Mouse (Mus musculus) testis, adult 10 weeks (tissue): ENCODE results near the gene Krit1. TPM values are rescaled to one million over a fixed set of nuclear protein-coding genes. Genes with fewer than 3 reads are reported as not detected.

ENCODE experiments used
- polyA plus RNA-seq: library from polyadenylated mRNA; stranded (reverse); fragments of 350-450 nt; fragmentation: Illumina TruSeq; extraction: RNeasy Lipid Tissue Mini Kit (QIAGEN cat#74804); gene quantifications from one replicate; pipeline ENCODE4 v1.2.3, GENCODE M21; 2014; ENCODE audit warnings: low read depth, low replicate concordance

Krit1 gene
- polyA plus RNA-seq = 80.8 TPM

DNA sequence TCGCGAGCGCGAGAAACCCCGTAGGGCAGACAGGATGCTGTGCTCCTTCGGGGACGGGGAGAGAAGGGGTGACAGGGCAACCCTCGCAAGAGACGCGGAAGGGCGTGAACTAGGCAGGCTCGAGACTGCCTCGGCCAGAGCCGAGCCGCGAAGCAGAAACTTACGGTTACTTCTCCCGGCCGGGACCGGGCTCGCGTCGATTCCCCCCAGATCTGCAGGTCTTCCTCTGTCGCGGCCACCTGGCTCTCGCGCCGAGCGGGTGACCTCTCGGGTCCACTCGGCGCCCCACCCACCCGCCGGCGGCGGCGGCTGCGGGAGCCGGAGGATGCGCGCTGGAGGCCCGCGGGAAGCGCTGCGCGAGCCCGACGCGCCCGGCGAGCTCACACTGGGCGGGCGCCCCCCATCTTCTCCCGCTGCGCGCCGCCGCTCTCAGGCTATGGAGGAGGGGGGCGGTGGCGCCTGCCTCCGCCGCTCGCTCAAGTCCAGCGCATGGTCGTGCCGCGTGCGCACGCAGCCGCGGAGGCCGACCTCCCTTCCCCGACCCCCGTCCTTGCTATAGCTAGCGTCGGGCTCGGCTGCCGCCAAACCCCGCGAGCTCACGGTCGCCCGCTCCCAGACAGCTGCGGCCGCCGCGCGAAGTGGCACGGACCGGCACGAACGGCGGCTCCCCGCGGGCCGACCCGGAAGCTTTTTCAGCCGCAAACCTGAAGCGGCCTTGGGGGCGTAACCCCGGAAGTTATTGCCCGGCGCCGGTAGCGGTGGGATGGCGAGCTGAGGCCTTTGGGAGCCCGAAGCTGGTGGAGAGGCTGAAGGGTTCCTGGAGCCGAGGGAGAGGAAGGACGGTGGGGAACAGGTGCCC lies at the start of gene Krit1, which contains the start of gene Ankib1:
TSS of gene Krit1 (plus strand) at position 752 of the 859 bp plus-strand sequence.
TSS of gene Ankib1 (minus strand) at position 493 of the 859 bp plus-strand sequence.

DNA sequence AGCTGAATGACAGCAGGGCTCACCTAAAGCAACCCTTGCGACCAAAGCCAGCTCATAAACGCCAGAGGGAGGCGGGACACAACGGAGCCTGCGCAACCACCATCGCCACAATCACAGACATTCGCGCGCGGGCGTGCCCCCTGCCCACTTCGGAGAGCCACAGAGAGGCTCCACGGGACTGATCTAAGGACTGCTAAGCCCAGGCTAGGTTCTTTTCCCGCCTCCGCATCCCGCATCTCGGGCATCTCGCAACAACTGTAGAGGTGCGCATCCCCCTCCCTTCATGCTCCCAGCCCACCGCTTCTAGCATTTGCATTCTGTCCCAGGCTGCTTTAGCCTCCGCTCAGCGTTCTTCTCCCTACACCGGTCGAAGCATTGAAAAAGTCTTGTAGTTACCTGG lies 42.0 kb downstream of the Krit1 start, which contains the start of gene Lrrd1:
TSS of gene Lrrd1 (plus strand) at position 148 of the 400 bp plus-strand sequence.

DNA sequence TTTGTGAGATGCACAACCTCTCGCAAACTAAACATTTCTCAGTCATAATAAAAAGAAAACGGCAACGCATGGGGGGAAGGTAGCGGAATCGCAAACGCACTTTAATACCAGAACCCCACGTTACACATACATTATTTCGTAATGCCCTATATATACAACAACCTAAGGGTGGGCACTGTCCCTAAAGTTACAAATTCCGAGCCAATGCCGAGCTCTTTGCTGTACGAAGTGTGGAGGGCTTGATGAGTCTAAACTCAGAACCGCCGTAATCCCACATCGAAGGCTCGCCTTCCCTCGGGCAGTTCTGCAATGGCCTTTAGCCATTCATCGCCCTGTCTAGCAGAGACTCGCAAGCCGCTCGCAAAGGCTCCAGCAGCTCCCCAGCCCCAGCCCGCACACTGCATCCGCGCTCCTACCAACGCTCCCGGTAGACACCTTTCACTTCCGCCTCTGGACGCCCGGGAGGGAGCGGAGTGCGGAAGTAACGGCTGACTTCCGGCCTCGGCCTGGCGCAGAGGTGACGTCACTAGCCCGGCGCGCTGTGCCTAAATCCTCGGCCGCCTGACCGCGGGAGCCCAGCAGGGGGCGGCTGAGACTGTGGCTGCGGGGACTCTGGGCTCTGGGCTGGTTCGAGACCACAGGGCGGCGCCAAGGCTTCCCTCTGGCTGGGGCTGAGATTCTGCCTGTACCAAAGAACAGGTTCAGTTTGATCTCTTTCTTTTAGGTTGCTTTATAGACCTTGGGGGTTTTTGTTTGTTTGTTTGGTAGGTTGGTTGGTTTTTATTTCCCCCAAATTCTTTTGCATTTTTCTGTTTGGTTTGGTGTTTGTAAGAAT lies 90.7 kb downstream of the Krit1 start, which contains the start of gene Mterf1a:
TSS of gene Mterf1a (minus strand) at position 475 of the 835 bp plus-strand sequence.

Other genes starting within 250 kb of the Krit1 start
- gene 1700109H08Rik, start 231.6 kb upstream of the Krit1 start, polyA plus RNA-seq = 359 TPM
- gene Pex1, start 207.1 kb upstream of the Krit1 start, polyA plus RNA-seq = 12.3 TPM
- gene Rbm48, start 206.6 kb upstream of the Krit1 start, polyA plus RNA-seq = 20.2 TPM
- gene Tmbim7, start 152.0 kb upstream of the Krit1 start, polyA plus RNA-seq = 589 TPM
- gene Gatad1, start 146.0 kb upstream of the Krit1 start, polyA plus RNA-seq = 304 TPM
- 43.3 TPM for gene Ankib1, start 259 bp upstream of the Krit1 start, polyA plus RNA-seq
- 101 TPM for gene Lrrd1, start 42.0 kb downstream of the Krit1 start, polyA plus RNA-seq
- 12.5 TPM for gene Mterf1a, start 90.7 kb downstream of the Krit1 start, polyA plus RNA-seq
- 42.8 TPM for gene Akap9, start 124.9 kb downstream of the Krit1 start, polyA plus RNA-seq